Mouse (Mus musculus) ES-Bruce4 (cell line): ENCODE measurements around the gene Zfp618.

Source experiments
- CTCF ChIP-seq: IDR thresholded peaks from one replicate; pipeline ENCODE4 v1.8.1; 2011; ENCODE audit warnings: low read depth, low read length
- EP300 ChIP-seq: IDR thresholded peaks from 2 replicates; pipeline ENCODE4 v1.6.1; 2011; ENCODE audit warnings: low read depth, low read length; ENCODE audit not compliant: insufficient read depth

GRCm38 (mm10) chr4:63156726-63157634, 191.6 kb downstream of the Zfp618 start:
- TF ChIP-seq EP300 = no peak
- TF ChIP-seq CTCF = no peak
